Mouse (Mus musculus): ENCODE measurements around the gene Zfp628. TPM values are rescaled to one million over a fixed set of nuclear protein-coding genes. Genes with fewer than 3 reads are reported as not detected.

The Zfp628 gene
- polyA plus RNA-seq, 1 experiment: 21.7 TPM

DNA sequence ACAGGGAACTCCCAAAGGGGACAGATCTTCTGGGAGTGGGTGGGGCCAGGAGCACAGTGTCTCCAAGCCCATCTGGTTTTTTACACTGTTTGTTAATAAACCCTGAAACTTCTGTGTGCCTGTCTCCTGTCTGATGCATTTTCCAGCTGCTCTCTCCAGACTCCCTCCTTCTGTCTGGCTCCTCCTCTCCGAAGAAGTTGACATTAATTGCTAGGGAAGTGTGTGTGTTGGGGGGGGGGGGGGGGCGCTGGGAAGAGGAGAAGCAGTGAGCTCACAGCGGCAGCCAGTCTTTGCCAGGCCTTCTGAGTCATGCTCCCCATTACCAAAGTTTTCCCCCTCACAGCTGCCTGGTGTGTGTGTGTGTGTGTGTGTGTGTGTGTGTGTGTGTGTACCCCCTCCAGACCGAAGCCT is 9.9 kb downstream of the Zfp628 start:
- peak; percentile 81 for DNase-seq (ENCODE audit: low read depth)
- TF ChIP-seq POLR2A (IDR thresholded peaks at IDR 0.05; ENCODE audit: borderline replicate concordance, extremely low read depth, insufficient read depth, insufficient read length, poor library complexity, severe bottlenecking) (no peak), CTCF (IDR thresholded peaks at IDR 0.05; ENCODE audit: borderline replicate concordance, extremely low read depth, insufficient read depth, insufficient read length) (no peak)

DNA sequence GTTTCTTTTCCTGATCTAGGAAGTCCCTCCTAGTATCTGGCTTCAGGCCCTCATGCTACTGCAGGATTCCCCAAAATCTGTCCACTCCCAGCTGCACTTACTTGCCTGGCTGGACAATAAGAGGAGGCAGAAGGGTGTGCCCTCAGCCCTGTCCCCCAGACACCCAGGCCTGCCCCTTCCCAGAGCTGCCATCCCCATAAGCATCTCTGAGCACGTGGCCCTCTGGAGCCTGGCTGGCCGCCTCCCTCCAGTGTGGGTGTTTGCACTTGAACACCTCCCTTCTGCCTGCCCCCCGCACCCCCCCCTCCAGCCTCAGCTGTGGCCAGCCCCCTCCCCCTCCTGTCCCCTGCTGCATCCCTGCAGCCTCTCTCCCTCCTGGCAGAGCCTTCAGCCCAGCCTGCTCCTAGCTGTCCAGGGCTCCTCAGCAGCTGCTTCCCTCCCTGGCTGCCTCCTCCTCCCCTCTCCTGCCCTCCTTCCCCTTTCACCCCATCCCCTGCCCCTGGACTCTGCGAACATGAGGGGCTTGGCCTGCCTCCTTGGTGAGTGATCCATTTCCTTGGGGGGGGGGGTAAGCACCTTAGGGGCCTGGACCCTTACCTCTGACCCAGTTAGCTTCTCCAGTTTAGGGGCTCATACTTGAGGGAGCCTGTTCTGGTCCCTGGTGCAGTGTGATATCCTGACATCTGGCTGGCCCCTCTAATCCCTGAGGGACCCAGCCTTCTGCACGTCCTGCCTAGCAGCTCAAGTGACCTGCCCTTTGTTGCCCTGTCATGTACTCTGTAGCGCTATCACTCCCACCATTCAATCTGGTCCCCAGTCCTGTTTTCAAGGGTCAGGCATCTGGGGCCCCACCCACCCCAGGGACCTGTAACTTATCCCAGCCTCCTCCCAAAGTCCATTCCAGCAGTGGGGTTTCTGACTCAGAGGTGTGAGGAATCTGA is 10.7 kb downstream of the Zfp628 start, which contains the start of gene Ssc5d:
TSS of gene Ssc5d (plus strand) at position 345 of the 941 bp plus-strand sequence.
- no peak for TF ChIP-seq CTCF (IDR thresholded peaks at IDR 0.05; ENCODE audit: borderline replicate concordance, extremely low read depth, insufficient read depth, insufficient read length)
- TF ChIP-seq POLR2A (IDR thresholded peaks at IDR 0.05; ENCODE audit: borderline replicate concordance, extremely low read depth, insufficient read depth, insufficient read length, poor library complexity, severe bottlenecking): no peak
- peak; percentile 66 for DNase-seq (ENCODE audit: low read depth)

DNA sequence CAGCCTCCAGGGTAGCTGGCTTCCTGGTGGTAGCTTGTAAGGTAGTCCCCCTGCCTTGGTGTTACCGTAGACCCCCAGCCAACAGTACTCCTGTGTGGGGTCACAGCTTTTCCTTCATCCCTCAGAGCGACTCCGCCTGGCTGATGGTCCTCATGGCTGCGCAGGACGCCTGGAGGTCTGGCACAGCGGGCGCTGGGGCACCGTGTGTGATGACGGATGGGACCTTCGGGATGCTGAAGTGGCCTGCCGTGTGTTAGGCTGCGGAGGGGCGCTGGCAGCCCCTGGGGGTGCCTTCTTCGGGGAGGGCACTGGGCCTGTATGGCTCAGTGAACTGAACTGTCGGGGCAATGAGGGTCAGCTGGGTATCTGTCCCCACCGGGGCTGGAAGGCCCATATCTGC is 11.8 kb downstream of the Zfp628 start:
- DNase-seq (ENCODE audit: low read depth): no peak
- TF ChIP-seq POLR2A (IDR thresholded peaks at IDR 0.05; ENCODE audit: borderline replicate concordance, extremely low read depth, insufficient read depth, insufficient read length, poor library complexity, severe bottlenecking) (no peak), CTCF (IDR thresholded peaks at IDR 0.05; ENCODE audit: borderline replicate concordance, extremely low read depth, insufficient read depth, insufficient read length) (no peak)

DNA sequence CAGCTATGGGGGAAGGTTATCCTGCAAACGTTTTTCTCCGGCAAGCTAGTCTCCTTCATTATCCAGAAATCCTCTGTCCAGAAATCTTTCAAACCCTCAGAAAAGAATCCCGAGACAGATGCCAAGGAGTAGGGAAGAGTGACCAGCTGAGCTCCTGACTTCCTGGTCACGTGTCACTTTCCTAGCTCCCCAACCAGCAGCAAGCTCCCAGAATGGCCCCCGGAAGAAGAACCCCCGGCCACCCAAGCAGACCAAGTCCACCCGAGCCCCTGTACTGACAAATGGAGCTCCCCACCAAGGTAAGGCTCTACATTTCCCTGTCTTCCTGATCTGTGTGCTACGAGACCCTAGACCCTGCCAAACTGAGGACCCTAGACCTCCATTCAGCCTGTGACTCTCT is 12.7 kb downstream of the Zfp628 start:
- DNase-seq (ENCODE audit: low read depth): no peak
- TF ChIP-seq POLR2A (IDR thresholded peaks at IDR 0.05; ENCODE audit: borderline replicate concordance, extremely low read depth, insufficient read depth, insufficient read length, poor library complexity, severe bottlenecking): no peak
- no peak for TF ChIP-seq CTCF (IDR thresholded peaks at IDR 0.05; ENCODE audit: borderline replicate concordance, extremely low read depth, insufficient read depth, insufficient read length)

DNA sequence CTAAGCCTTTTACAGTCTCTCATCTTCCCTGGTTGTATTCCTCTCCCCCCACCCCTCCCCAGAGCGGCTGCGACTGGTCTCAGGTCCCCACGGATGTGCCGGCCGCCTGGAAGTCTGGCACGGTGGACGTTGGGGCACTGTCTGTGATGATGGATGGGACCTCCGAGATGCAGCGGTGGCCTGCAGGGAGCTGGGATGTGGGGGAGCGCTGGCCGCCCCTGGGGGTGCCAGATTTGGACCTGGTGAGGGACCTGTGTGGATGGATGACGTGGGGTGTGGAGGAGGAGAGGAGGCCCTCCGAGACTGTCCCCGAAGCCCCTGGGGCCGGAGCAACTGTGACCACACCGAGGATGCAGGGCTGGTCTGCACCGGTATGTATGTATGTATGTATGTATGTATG is 13.3 kb downstream of the Zfp628 start:
- no peak for DNase-seq (ENCODE audit: low read depth)
- TF ChIP-seq CTCF (IDR thresholded peaks at IDR 0.05; ENCODE audit: borderline replicate concordance, extremely low read depth, insufficient read depth, insufficient read length) (no peak), POLR2A (IDR thresholded peaks at IDR 0.05; ENCODE audit: borderline replicate concordance, extremely low read depth, insufficient read depth, insufficient read length, poor library complexity, severe bottlenecking) (no peak)

DNA sequence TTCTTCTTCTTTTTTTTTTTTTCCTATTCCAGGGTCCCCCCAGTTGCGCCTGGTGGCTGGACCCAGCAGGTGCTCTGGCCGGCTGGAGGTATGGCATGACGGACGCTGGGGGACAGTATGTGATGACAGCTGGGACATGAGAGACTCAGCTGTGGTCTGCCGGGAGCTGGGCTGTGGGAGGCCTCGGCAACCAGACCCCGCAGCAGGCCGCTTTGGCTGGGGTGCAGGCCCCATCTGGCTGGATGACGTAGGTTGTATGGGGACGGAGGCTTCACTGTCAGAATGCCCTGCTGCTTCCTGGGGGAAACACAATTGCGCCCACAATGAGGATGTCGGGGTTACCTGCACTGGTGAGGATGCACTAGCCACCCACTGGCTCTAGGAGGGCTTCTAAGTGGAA is 18.1 kb downstream of the Zfp628 start:
- TF ChIP-seq POLR2A (IDR thresholded peaks at IDR 0.05; ENCODE audit: borderline replicate concordance, extremely low read depth, insufficient read depth, insufficient read length, poor library complexity, severe bottlenecking) (no peak), CTCF (IDR thresholded peaks at IDR 0.05; ENCODE audit: borderline replicate concordance, extremely low read depth, insufficient read depth, insufficient read length) (no peak)
- DNase-seq (ENCODE audit: low read depth): no peak

DNA sequence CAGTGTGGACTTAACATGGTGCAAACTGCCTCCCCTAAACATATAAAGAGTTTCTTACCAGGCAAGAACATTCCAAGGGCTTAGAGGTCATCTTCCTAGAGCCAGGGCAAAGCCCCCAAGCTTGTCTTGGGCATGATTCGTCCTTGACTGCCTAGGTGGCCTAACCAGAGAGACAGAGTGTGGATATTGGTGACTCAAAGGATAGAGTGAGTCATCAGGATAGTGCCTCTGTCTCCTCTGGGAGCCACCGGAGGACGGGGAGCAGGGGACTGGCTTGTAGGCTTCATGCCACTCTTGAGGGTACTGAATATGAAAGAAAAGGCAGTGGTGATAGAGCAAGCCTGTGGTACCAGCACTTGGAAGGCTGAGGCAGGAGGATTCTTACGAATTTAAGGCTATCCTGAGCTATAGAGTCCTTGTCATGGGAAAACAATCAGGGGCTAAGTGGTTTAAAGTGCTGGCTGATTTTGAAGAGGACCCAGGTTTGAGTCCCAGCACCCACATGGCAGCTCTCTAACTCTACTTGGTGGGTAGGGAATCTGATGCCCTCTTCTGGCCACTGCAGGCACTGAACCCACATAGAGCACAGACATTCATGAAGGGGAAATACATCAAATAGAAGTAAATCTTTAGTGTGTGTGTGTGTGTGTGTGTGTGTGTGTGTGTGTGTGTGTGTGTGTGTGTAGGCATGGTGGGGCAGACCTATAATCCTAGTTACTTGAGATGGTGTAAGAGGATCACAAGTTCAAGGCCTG is 19.3 kb downstream of the Zfp628 start:
- TF ChIP-seq POLR2A (IDR thresholded peaks at IDR 0.05; ENCODE audit: borderline replicate concordance, extremely low read depth, insufficient read depth, insufficient read length, poor library complexity, severe bottlenecking): no peak
- no peak for TF ChIP-seq CTCF (IDR thresholded peaks at IDR 0.05; ENCODE audit: borderline replicate concordance, extremely low read depth, insufficient read depth, insufficient read length)
- DNase-seq (ENCODE audit: low read depth): no peak

DNA sequence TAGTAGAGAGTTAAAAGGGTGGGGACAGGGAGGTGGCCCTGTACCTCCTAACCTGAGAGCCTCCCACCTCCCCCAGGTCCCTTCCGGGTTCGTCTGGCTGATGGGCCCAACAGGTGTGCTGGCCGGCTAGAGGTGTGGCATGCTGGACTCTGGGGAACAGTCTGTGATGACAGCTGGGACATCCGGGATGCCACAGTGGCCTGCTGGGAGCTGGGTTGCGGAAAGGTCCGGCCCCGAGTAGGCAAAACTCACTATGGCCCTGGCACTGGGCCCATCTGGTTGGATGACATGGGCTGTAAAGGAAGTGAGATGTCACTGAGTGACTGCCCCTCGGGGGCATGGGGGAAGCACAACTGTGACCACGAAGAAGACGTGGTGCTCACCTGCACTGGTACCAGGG is 21.8 kb downstream of the Zfp628 start:
- TF ChIP-seq POLR2A (IDR thresholded peaks at IDR 0.05; ENCODE audit: borderline replicate concordance, extremely low read depth, insufficient read depth, insufficient read length, poor library complexity, severe bottlenecking) (no peak), CTCF (IDR thresholded peaks at IDR 0.05; ENCODE audit: borderline replicate concordance, extremely low read depth, insufficient read depth, insufficient read length) (no peak)
- DNase-seq (ENCODE audit: low read depth): no peak

DNA sequence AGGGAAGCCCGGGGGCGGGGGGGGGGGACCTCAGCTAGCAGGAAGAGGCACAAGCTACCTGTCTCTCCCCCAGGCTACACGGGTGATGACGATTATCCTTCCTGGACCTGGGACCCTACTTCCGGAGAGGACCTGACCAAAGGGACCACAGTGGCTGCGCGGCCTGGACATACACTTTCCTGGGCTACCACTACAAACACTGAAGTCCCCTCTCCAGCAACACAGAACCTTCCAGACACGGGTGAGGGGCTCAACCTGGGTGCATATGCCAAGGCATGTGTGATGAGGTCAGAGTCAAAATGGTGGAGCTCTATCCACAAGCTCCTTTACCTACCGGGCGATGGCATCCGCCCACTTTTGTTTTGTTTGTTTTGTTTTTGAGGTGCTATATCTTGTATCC is 22.4 kb downstream of the Zfp628 start:
- DNase-seq (ENCODE audit: low read depth): no peak
- TF ChIP-seq CTCF (IDR thresholded peaks at IDR 0.05; ENCODE audit: borderline replicate concordance, extremely low read depth, insufficient read depth, insufficient read length) (no peak), POLR2A (IDR thresholded peaks at IDR 0.05; ENCODE audit: borderline replicate concordance, extremely low read depth, insufficient read depth, insufficient read length, poor library complexity, severe bottlenecking) (no peak)

DNA sequence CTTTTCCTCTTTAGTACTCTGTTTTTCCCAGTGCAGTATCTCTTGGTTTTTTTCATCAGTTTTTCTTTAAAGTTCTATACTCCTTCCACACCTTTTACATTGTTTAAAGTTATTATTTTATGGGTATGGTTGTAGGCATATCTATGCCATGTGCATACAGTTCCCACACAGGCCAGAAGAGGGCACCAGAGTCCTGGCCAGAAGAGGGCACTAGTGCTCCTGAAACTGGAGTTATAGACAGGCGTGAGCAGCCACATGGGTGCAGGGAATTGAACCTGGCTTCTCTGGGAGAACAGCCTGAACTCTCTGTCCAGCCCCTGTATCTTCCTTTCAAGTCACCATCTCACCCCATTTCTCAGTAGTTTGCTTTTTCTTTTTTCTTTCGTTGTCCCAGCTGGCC is 23.4 kb downstream of the Zfp628 start:
- peak; percentile 58 for DNase-seq (ENCODE audit: low read depth)
- TF ChIP-seq CTCF (IDR thresholded peaks at IDR 0.05; ENCODE audit: borderline replicate concordance, extremely low read depth, insufficient read depth, insufficient read length): peak; percentile 84
- no peak for TF ChIP-seq POLR2A (IDR thresholded peaks at IDR 0.05; ENCODE audit: borderline replicate concordance, extremely low read depth, insufficient read depth, insufficient read length, poor library complexity, severe bottlenecking)

DNA sequence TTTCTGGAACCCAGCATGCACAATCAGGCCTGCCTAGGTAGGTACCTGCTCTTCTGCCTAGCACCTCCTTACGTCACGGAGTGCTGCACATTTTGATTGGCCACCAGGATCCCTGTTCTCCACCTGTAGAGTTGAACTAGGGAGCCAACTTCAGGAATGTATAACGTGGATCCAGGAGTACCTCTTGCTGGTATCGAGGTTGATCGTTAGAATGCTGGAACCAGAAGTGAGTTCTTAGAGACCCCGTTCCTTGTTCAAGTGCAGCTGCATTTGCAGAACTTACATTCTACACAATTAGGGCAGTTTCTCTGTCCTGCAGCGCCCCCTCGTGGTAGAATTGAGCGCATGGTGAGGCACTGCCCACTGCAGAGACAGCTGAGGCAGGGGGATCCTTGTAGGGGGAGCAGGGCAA is 25.1 kb downstream of the Zfp628 start:
- TF ChIP-seq CTCF (IDR thresholded peaks at IDR 0.05; ENCODE audit: borderline replicate concordance, extremely low read depth, insufficient read depth, insufficient read length) (peak; percentile 82), POLR2A (IDR thresholded peaks at IDR 0.05; ENCODE audit: borderline replicate concordance, extremely low read depth, insufficient read depth, insufficient read length, poor library complexity, severe bottlenecking) (no peak)
- DNase-seq (ENCODE audit: low read depth): peak; percentile 84

Measured in brain, embryonic 14.5 days (tissue).